Mouse (Mus musculus): Measurements from ENCODE around the gene Bysl.
A peak's percentile ranks its signal among the peaks of the same experiment; 100 is the strongest.
"Not testable (repeated sequence)": the region's sequence is repeated elsewhere in the genome, so short reads cannot be mapped to it uniquely, and the experiment has no call there.

The Bysl gene

DNA sequence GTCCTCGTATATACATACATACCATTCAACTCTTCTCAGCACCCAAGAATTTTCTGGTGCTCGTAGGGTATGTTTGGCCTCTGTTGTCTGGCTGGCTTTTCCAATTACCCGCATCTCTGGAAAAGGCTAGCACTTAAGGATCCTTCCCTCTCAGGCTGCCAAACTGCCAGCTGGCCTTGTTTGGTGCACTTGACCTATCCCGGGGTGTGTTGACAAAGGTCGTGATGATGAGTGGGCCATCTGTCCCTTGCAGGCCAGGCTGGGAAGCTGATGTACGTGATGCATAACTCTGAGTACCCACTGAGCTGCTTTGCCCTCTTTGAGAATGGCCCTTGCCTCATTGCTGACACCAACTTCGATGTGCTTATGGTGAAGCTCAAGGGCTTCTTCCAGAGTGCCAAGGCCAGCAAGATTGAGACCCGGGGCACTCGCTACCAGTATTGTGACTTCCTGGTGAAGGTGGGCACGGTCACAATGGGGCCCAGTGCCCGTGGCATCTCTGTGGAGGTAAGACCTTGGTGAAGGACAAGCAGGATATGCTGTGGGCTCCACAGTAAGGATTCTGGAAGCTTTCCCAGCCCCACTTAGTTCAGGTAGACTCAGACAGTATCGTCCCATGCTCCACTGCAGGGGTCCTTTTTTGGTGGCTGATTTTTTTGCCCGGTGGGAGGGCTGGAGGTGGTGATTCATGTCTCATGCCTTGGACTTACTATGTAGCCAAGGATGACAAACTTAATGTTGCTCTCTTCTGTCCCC is 7.4 kb upstream of the Bysl start:
- no peak for DNase-seq (ENCODE audit: low spot score in 2 of 2)

- no peak for DNase-seq (ENCODE audit: low spot score in 2 of 2)
Measured at GRCm38 (mm10) chr17:47617605-47618307, 6.5 kb upstream of the Bysl start.

- no peak for DNase-seq (ENCODE audit: low spot score in 2 of 2)
Measured at GRCm38 (mm10) chr17:47616652-47617051, 5.4 kb upstream of the Bysl start.

DNA sequence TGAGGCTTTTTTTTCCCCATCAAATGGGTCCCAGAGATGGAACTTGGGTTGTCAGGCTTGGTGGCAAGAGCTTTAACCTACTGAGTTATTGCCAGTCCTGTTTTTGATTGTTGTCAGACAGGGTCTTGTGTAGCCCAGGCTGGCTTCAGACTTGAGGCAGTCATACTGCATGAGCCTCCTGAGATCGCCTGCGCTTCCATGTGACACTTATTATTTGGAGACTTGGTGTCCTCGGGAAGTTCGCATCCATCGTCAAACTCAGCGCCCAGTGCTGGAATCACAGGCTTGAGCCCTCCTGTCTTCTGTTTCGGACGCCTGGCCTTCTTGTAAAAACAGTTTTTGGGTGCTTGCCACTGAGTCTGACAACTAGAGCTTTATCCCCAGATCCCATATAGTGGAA is 4.8 kb upstream of the Bysl start:
- no peak for DNase-seq (ENCODE audit: low spot score in 2 of 2)

DNA sequence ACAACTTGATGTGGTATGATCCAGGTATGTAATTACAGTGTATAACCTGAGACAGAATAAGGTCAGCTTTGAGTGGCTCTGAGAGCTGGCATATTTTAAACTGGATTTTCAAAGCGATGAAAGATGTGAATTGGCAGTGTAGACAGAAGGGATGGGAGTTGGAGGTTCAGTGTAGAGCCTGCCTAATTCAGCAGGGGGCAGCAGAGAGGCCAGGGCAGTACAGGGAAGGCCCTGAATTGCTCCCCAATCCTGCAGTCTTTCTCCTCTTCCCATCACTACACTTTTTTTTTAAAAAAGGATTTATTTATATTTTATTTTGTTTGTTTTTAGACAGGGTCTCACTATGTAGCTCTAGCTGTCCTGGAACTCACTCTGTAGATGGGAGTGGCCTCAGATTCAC is 2.7 kb upstream of the Bysl start:
- DNase-seq (ENCODE audit: low spot score in 2 of 2) = no peak

GRCm38 (mm10) chr17:47611661-47611982 is 330 bp upstream of the Bysl start:
- DNase-seq (ENCODE audit: low spot score in 2 of 2) = no peak

GRCm38 (mm10) chr17:47609182-47609581 is 2.1 kb downstream of the Bysl start:
- DNase-seq (ENCODE audit: low spot score in 2 of 2) = no peak

DNA sequence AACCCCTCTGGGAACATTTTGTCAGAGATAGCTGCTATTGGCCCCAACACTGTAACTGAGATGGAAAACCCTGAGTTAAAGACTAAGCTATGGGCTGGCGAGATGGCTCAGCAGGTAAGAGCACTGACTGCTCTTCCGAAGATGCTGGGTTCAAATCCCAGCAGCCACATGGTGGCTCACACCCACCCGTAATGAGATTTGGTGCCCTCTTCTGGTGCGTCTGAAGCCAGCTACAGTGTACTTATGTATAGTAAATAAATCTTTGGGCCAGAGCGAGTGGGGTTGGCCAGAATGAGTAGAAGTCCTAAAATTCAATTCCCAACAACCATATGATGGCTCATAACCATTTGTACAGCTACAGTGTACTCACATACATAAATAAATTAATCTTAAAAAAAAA is 5.1 kb downstream of the Bysl start:
- no peak for DNase-seq (ENCODE audit: low spot score in 2 of 2)

DNA sequence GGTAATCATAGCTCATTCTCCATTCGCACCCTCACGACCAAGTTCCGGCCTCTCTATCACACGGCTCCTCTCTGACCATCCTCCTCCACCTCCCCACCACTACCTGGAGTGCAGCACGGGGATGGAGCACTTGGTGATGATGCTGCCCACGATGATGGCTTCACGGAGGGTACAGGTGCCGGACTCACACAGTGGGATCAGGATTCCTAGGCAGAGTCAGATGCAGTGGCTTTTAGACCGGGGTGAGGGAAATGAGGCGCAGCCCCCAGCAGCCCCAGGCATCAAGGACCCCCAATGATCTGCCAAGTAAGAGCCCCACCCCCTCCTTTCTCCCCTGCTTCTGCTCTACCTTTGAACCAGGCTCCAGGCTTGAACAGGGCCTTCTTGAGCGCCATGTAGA is 9.0 kb downstream of the Bysl start:
- DNase-seq (ENCODE audit: low spot score in 2 of 2) = no peak

GRCm38 (mm10) chr17:47601389-47601755 is 9.9 kb downstream of the Bysl start:
- no peak for DNase-seq (ENCODE audit: low spot score in 2 of 2)

GRCm38 (mm10) chr17:47600601-47601388 is 10.5 kb downstream of the Bysl start:
- no peak for DNase-seq (ENCODE audit: low spot score in 2 of 2)

GRCm38 (mm10) chr17:47599511-47600297 is 11.6 kb downstream of the Bysl start:
- no peak for DNase-seq (ENCODE audit: low spot score in 2 of 2)

GRCm38 (mm10) chr17:47598580-47599304 is 12.6 kb downstream of the Bysl start:
- DNase-seq (ENCODE audit: low spot score in 2 of 2) = not testable (repeated sequence)

GRCm38 (mm10) chr17:47597838-47598579 is 13.3 kb downstream of the Bysl start:
- DNase-seq (ENCODE audit: low spot score in 2 of 2) = peak in 1 of 2 experiments; percentile 28

DNA sequence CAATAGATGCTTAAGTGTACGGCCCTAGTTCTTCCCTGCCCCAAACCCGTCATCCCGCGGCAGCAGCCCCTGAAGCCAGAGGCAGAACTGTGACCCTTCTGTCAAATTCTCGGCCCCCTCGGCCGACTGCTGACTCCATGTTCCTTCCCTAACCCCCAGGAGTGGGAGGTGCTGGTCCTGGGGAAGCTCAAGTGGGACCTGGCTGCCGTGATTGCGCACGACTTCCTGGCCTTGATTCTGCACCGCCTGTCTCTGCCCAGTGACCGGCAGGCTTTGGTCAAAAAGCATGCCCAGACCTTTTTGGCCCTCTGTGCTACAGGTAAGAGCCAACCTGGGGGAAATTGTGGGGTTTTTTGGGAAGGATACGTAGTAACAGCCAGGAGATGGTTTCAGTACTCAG is 14.0 kb downstream of the Bysl start:
- DNase-seq (ENCODE audit: low spot score in 2 of 2) = no peak

DNA sequence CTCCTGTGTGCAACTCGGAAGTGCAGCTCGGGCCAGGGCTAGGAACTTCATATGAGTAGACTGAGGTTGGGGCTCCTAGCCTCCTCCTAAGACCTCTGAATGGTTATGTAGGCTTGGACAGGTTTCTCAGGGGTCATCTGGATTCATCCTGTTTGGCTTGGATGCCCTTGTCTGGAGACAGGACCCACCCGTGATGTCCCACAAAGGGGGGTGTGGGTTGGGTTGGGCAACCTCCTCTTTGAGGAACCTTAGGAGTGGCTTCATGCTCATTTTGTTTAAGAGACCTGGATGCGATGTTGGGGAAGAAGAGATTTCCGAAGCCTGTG is 14.5 kb downstream of the Bysl start:
- no peak for DNase-seq (ENCODE audit: low spot score in 2 of 2)

GRCm38 (mm10) chr17:47596162-47596838 is 15.0 kb downstream of the Bysl start:
- DNase-seq (ENCODE audit: low spot score in 2 of 2) = no peak

GRCm38 (mm10) chr17:47595248-47596161 is 15.8 kb downstream of the Bysl start:
- DNase-seq (ENCODE audit: low spot score in 2 of 2) = no peak

- DNase-seq (ENCODE audit: low spot score in 2 of 2) = no peak
Measured at GRCm38 (mm10) chr17:47594969-47595247, 16.4 kb downstream of the Bysl start.

Data from frontal cortex, postnatal 10 days (tissue).